Mouse (Mus musculus) embryonic facial prominence, embryonic 11.5 days (tissue): ENCODE data around the gene Mycbpap. TPM values are rescaled to one million over a fixed set of nuclear protein-coding genes. Genes with fewer than 3 reads are reported as not detected.

Experiments
- ATAC-seq: fragments of 200-750 bp; cut with Nextera tagmentation; replicated peaks from 2 replicates; pipeline ENCODE4 v1.8.0; 2017; ENCODE audit warnings: low read depth; ENCODE audit not compliant: insufficient number of reproducible peaks, low FRiP score, low TSS enrichment
- DNase-seq: peaks from one replicate; pipeline ENCODE4 v3.0.0-alpha.2; 2015; ENCODE audit warnings: low spot score
- H3K27ac ChIP-seq: fragments of 300-500 bp; sonication (generic); replicated peaks from 2 replicates; pipeline ENCODE4 v1.5.1; 2014; ENCODE audit warnings: mild to moderate bottlenecking, low read depth, low read length, control low read depth
- H3K27me3 ChIP-seq: fragments of 300-500 bp; sonication (generic); 2 replicates; pipeline ENCODE4 v1.6.1; 2014; ENCODE audit warnings: mild to moderate bottlenecking, low read length, moderate library complexity, mixed read lengths; ENCODE audit not compliant: control insufficient read depth, insufficient read depth
- H3K36me3 ChIP-seq: fragments of 300-500 bp; sonication (generic); replicated peaks from 2 replicates; pipeline ENCODE4 v1.6.1; 2014; ENCODE audit warnings: low read depth, mild to moderate bottlenecking, low read length, moderate library complexity, mixed read lengths; ENCODE audit not compliant: control insufficient read depth, insufficient read depth
- H3K4me1 ChIP-seq: fragments of 300-500 bp; sonication (generic); 2 replicates; pipeline ENCODE4 v1.6.1; 2014; ENCODE audit warnings: low read length, mixed read lengths; ENCODE audit not compliant: control insufficient read depth, insufficient read depth
- H3K4me2 ChIP-seq: fragments of 300-500 bp; sonication (generic); 2 replicates; pipeline ENCODE4 v1.6.1; 2014; ENCODE audit warnings: low read depth, mild to moderate bottlenecking, control low read depth, low read length, moderate library complexity
- H3K4me3 ChIP-seq: fragments of 300-500 bp; sonication (generic); 2 replicates; pipeline ENCODE4 v1.5.1; 2014; ENCODE audit warnings: low read depth, low read length, control low read depth
- H3K9ac ChIP-seq: fragments of 300-500 bp; sonication (generic); replicated peaks from 2 replicates; pipeline ENCODE4 v1.6.1; 2014; ENCODE audit warnings: mild to moderate bottlenecking, control low read depth, low read length
- H3K9me3 ChIP-seq: fragments of 300-500 bp; sonication (generic); replicated peaks from 2 replicates; pipeline ENCODE4 v1.6.1; 2016; ENCODE audit warnings: mild to moderate bottlenecking, low read length, inconsistent platforms, mixed read lengths; ENCODE audit not compliant: control insufficient read depth
- WGBS: fragments of 180-500 bp; shearing (Covaris S2); extraction: QIAGEN DNeasy Blood & Tissue Kit; methylation state at CpG from one replicate; pipeline ENCODE4 v1.1.7; 2014; 5-methylcytosine and 5-hydroxymethylcytosine counted together
- polyA plus RNA-seq: library from polyadenylated mRNA; unstranded; fragments of >200 nt; fragmentation: Nextera tagmentation; extraction: Ambion mirVana; gene quantifications from 2 replicates; pipeline ENCODE4 v1.2.1, GENCODE M21; 2014

Mycbpap gene
- polyA plus RNA-seq, 1 experiment from 2014 or later = 1.9 TPM

GRCm38 (mm10) chr11:94469136-94470064 is 52.1 kb downstream of the Mycbpap start:
- WGBS = 15% methylated on average over 9 of the region's 9 CpGs
- H3K27ac ChIP-seq = peak overlapping the region; percentile 77
- no peaks in the 10 kb centered on the region for H3K9me3 ChIP-seq
- peak overlapping the region; percentile 28 for H3K9ac ChIP-seq
- H3K27me3 ChIP-seq = no peaks in the 10 kb centered on the region
- no peak for ATAC-seq
- peak; percentile 47 for DNase-seq
- H3K4me1 ChIP-seq = peaks cover 12% of the 10 kb centered on the region
- no peaks in the 10 kb centered on the region for H3K36me3 ChIP-seq
- 0 out of 2 replicates have a peak overlapping the region, but pooled peaks have one; percentile 0 for H3K4me3 ChIP-seq
- H3K4me2 ChIP-seq = peak overlapping the region; percentile 27

DNA sequence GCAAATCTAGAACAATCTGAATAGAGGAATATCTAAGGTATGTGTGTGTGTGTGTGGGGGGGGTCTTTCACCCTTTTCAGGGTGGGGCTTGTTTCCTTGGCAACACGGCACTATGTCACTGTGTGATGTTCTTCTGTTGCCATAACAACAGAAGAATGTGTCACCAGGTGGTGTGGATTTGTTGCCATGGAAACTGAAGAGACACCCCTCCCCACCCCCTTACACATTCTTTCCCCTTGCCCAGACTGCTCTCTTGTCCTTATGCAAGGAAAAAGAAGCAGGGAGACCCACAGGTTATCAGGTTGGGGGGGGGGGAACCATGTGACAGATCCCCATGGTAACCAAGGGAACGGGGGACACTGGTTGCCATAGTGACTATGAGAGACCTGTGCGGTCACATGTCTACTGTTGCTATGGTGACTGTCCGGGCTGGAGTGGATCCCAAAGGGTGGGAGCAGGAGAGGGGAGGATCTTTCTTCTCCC is 52.9 kb downstream of the Mycbpap start:
- 29% methylated on average over 4 of the region's 4 CpGs for WGBS
- Histone ChIP-seq H3K4me3 (no peak overlapping the region), H3K4me2 (no peak overlapping the region; the same call in 1 of the 2 replicates), H3K4me1 (peaks cover 12% of the 10 kb centered on the region), H3K9me3 (no peaks in the 10 kb centered on the region), H3K27ac (peak overlapping the region; percentile 77), H3K36me3 (no peaks in the 10 kb centered on the region), H3K9ac (no peak overlapping the region), H3K27me3 (no peaks in the 10 kb centered on the region)
- peak; percentile 83 for DNase-seq
- peak; percentile 24 for ATAC-seq

DNA sequence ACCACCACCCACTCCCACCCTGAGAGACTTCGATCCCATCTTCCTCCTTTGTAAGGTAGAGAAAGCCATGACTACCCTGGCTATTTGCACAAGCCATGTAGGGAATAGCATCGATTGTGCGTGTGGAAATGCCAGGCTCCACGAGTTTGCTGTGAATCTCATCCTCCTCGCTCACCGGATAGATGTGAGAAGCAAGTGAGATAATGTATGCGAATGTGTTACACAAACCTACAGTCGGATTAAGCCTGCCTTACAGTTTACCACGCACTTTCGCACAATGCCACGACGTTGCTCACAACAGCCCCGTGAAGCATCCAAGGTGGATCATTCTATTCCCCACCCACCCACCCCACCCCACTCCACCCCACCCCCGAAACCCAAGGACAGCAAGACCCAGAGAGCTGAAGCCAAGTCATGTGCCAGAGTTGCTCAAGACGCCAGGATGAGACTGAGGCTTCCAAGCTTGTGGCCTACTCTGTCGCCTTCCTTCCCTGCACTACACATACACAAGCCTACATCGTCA is 55.1 kb downstream of the Mycbpap start:
- H3K4me1 ChIP-seq = peaks cover 12% of the 10 kb centered on the region
- 91% methylated on average over 17 of the region's 17 CpGs for WGBS
- ATAC-seq = no peak
- no peak overlapping the region for H3K27ac ChIP-seq
- H3K9ac ChIP-seq = no peak overlapping the region
- H3K4me3 ChIP-seq = no peak overlapping the region
- no peaks in the 10 kb centered on the region for H3K27me3 ChIP-seq
- H3K9me3 ChIP-seq = no peaks in the 10 kb centered on the region
- no peak overlapping the region for H3K4me2 ChIP-seq
- H3K36me3 ChIP-seq = no peaks in the 10 kb centered on the region
- DNase-seq = no peak

- no peak for ATAC-seq
- 51% methylated on average over 2 of the region's 2 CpGs for WGBS
- no peak overlapping the region for H3K27ac ChIP-seq
- no peak overlapping the region for H3K4me2 ChIP-seq
- peaks cover 8% of the 10 kb centered on the region for H3K4me1 ChIP-seq
- no peaks in the 10 kb centered on the region for H3K9me3 ChIP-seq
- no peaks in the 10 kb centered on the region for H3K36me3 ChIP-seq
- H3K9ac ChIP-seq = no peak overlapping the region
- H3K27me3 ChIP-seq = no peaks in the 10 kb centered on the region
- DNase-seq = no peak
- no peak overlapping the region for H3K4me3 ChIP-seq
These were observed 57.4 kb downstream of the Mycbpap start for GRCm38 (mm10) chr11:94464170-94464569.

GRCm38 (mm10) chr11:94461856-94462255 is 59.7 kb downstream of the Mycbpap start:
- no peak overlapping the region for H3K27ac ChIP-seq
- H3K36me3 ChIP-seq = no peaks in the 10 kb centered on the region
- no peaks in the 10 kb centered on the region for H3K9me3 ChIP-seq
- H3K4me3 ChIP-seq = no peak overlapping the region
- H3K4me1 ChIP-seq = no peaks in the 10 kb centered on the region; the same call in none of the 2 replicates
- ATAC-seq = no peak
- no peak for DNase-seq
- WGBS = 93% methylated on average over 11 of the region's 11 CpGs
- no peak overlapping the region for H3K9ac ChIP-seq
- no peaks in the 10 kb centered on the region for H3K27me3 ChIP-seq
- H3K4me2 ChIP-seq = no peak overlapping the region

DNA sequence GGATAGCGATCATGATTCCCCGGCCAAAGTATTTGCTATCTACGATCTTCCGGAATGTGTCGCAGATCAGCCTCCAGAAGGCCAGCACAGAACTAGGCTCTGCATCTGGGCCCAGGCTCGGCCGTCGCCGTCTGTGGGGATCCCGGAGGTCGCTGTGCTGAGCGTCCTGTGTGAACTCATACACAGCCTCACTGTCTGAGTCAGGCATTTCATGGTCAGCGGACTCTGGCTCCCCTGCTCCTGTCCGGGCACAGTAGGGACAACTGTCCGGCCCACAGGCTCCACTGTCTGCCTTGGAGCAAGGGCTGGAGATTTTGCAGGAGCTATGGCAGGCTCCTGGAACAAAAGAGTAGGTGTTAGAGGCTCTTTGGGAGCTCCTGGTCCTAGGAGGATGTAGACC is 64.5 kb downstream of the Mycbpap start:
- no peak overlapping the region for H3K27ac ChIP-seq
- WGBS = 73% methylated on average over 15 of the region's 15 CpGs
- H3K9me3 ChIP-seq = no peaks in the 10 kb centered on the region
- H3K4me3 ChIP-seq = no peak overlapping the region
- H3K4me2 ChIP-seq = no peak overlapping the region
- no peaks in the 10 kb centered on the region for H3K27me3 ChIP-seq
- H3K4me1 ChIP-seq = no peaks in the 10 kb centered on the region
- H3K9ac ChIP-seq = no peak overlapping the region
- no peaks in the 10 kb centered on the region; the same call in 1 of the 2 replicates for H3K36me3 ChIP-seq
- ATAC-seq (no peak), DNase-seq (no peak)

DNA sequence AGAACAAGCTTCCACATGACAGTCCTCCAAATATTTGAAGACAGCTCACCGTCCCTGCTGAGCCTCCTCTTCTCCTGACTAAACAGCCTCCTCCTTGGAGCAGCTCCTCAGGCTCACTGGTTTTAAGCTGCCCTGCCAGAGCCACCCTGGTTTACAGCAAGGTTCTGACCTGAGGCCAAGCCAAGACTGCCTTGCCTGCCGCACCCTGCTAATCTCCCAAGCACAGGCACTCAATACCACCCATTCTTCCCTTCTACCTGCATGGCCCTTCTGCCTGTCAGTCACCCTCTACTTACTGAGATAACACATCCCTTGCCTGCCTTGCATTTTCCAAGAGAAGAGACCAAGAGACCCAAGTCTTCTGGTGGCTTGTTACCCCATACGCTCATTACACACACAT is 65.2 kb downstream of the Mycbpap start:
- Histone ChIP-seq H3K27me3 (no peaks in the 10 kb centered on the region), H3K4me3 (no peak overlapping the region), H3K4me1 (no peaks in the 10 kb centered on the region), H3K9me3 (no peaks in the 10 kb centered on the region), H3K4me2 (no peak overlapping the region), H3K9ac (no peak overlapping the region), H3K27ac (no peak overlapping the region), H3K36me3 (no peaks in the 10 kb centered on the region; the same call in 1 of the 2 replicates)
- DNase-seq (no peak), ATAC-seq (no peak)
- 75% methylated on average over 3 of the region's 3 CpGs for WGBS
